Mouse (Mus musculus) retina, adult 2 months (tissue): ENCODE measurements around the gene Gpr83.
"Not testable (repeated sequence)": the region's sequence is repeated elsewhere in the genome, so short reads cannot be mapped to it uniquely, and the experiment has no call there.

Experiments used
- DNase-seq: peaks from one replicate; pipeline ENCODE4 v3.0.0-alpha.2; 2012; ENCODE audit warnings: low read depth, low spot score

Gene Gpr83

GRCm38 (mm10) chr9:14870377-14870776 is 10.4 kb downstream of the Gpr83 start:
- no peak for DNase-seq

GRCm38 (mm10) chr9:14870802-14871201 is 10.8 kb downstream of the Gpr83 start:
- DNase-seq, result no peak

- no peak for DNase-seq
Measured at GRCm38 (mm10) chr9:14871536-14871935, 11.5 kb downstream of the Gpr83 start.

DNA sequence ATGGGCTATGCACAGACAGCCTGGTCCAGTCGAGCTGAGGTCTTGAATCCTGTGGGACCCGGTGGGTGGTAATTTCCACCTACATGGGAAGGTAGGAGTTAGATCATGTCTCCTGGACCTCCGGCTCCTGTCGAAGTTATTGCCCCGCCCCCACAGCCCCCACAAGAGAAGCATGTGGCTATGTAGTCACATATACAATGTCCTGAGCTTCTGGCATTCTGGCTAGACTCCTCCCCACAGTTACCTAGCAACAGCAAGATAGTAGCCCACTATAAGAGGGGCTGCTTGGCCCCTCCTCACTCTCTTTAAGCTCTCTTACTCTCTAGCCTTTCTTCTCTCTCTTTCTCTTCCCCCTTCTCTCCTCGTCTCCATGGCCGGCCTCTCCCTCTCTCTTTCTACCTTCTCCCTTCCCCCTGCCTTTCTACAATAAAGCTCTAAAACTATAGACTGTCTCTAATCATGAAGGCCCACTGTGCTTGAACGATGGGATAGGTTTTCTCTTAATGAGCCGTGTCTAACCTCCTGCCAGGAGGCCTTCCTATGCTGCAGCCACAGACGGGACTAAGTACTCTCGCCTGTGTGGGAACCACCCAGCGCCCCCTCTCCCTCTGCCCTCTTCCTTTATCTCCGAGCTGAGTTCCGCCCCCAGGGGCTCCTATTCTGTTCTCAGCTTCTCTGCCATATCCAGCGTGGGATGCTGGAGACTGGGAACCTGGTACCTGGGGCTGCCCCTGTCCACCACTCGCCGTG is 12.3 kb downstream of the Gpr83 start:
- DNase-seq, result no peak

GRCm38 (mm10) chr9:14875743-14876507 is 15.9 kb downstream of the Gpr83 start:
- DNase-seq, result no peak

- DNase-seq, result not testable (repeated sequence)
Measured at GRCm38 (mm10) chr9:14876566-14876965, 16.6 kb downstream of the Gpr83 start.

- DNase-seq, result no peak
Measured at GRCm38 (mm10) chr9:14884641-14885040, 24.6 kb downstream of the Gpr83 start.

- no peak for DNase-seq
Measured at GRCm38 (mm10) chr9:14885151-14885550, 25.1 kb downstream of the Gpr83 start.

DNA sequence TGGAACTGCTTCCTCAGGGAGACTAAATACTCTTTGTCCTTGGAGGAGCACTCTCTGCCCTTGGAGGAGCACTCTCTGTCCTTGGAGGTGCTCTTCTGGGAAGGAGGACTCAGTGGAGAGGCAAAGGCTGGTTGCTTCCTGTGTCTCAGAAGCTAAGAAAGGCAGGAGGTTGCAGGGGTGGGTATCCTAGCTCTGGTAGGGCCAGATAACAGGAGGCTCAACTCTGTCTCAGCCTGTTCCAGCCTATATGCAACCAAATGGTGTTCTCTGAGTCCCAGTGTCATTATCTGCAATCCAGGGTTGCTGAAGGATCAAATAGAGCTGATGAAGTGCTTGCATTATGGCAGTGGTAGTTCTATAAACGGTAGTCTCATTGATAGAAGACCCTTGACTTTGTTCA is 25.9 kb downstream of the Gpr83 start:
- no peak for DNase-seq

GRCm38 (mm10) chr9:14887787-14888382 is 27.9 kb downstream of the Gpr83 start:
- DNase-seq, result no peak

GRCm38 (mm10) chr9:14888671-14889070 is 28.7 kb downstream of the Gpr83 start:
- DNase-seq, result no peak

- no peak for DNase-seq
Measured at GRCm38 (mm10) chr9:14890699-14891098, 30.7 kb downstream of the Gpr83 start.

DNA sequence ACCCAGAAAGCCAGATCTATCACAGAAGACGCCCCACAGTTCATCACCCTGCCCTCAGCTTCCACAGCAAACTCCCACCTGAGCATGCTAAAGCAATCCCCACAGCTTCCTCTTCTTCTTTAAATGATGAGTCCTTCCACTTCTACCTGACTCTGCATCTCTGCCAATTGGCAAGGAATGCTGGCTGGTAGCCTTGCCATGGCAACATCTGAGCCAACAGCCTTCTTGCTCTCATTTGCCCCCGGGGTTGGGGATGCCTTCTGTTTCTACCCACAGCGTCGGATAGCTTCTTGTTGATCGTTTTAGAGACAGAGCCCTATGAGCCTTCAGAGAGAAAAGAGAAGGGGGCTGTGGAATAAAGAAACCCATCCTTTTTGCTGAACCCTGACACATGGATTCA is 31.9 kb downstream of the Gpr83 start:
- no peak for DNase-seq

DNA sequence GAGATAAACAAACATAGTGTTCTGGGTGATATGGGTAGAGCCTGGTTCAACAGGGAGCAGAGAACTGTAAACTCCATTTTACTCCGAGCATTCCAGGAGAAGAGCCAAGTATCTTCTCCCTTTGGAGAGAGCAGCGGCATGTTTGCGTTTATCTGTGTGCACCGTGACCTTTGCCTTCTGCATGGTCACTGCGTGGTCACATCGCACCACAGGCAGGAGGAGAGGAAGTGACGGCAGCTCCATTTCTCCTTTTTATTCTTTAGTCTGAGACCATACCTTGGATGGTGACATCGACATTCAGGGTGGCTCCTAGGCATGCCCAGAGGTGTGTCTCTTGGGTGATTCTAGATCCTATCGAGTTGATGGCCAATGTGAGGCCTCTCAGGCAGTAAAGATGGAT is 33.4 kb downstream of the Gpr83 start:
- no peak for DNase-seq

- DNase-seq, result no peak
Measured at GRCm38 (mm10) chr9:14894628-14895027, 34.6 kb downstream of the Gpr83 start.

- no peak for DNase-seq
Measured at GRCm38 (mm10) chr9:14895237-14895835, 35.3 kb downstream of the Gpr83 start.

- DNase-seq, result no peak
Measured at GRCm38 (mm10) chr9:14897102-14897501, 37.1 kb downstream of the Gpr83 start.

DNA sequence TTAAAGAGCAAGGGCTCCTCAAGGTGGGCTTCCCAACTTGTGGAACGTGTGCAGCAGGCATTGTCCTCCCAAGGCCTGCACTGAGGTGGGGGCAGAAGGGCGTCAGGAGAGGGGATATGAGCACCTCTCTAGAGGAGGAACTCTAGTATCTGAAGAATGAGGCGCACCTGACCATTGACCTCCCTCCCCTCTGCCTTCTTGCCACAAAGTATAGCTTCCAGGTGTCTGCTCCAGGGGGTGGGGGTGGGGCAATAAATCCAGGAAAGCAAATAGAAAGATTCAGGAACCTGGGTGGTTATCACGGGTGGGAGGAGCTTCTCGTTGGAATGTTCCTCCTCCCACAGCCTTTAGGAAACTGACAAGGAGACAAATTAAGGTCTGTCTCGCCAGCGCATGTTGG is 41.7 kb downstream of the Gpr83 start:
- DNase-seq, result no peak

DNA sequence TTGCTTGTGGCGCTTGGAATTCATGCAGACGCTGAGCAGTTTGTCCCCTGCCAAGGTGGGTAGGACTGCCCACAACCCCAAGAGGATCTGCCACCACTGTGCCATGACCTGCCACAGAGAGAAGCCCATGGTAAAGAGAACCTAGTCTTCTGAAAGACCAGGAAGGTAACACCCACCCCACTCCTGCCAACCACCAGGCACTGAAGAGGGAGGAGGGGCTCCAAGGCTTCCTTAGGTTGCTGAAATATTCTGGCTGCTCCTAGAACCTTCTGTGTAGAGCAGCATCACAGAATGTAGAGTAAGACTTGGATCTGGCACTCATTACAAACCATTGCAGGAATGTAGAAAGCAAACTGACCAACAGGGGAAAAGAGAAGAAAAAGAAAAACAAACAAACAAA is 42.4 kb downstream of the Gpr83 start:
- no peak for DNase-seq

DNA sequence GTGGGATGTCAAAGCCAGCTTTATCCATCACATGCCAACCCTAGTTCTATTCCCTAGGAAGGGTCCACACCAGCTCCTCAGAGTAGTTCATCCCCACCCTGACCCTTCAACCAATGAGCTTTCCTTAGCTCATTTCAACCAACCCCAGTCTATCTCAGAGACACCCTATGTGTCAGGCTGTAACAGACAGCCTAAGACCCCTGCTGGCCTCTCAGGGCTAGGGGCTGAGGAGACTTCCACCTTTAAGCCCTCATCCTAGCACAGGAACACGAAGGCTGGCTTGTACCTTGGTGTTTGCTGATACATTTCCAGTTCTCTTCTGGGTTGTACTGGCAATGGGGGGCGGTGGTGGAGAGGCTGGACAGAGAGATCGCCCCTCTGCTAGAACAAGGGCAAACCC is 43.0 kb downstream of the Gpr83 start:
- no peak for DNase-seq

GRCm38 (mm10) chr9:14903581-14904378 is 43.8 kb downstream of the Gpr83 start, which contains the start of gene Izumo1r:
Gene Izumo1r (minus strand): TSS chr9:14903949.
- no peak for DNase-seq
